Mouse (Mus musculus) forebrain, embryonic 14.5 days (tissue): ENCODE measurements around the gene Dcaf4. TPM values are rescaled to one million over a fixed set of nuclear protein-coding genes. Genes with fewer than 3 reads are reported as not detected.

Experiments used
- ATAC-seq: fragments of 200-750 bp; cut with Nextera tagmentation; 2 replicates; pipeline ENCODE4 v1.8.0; 2017; ENCODE audit warnings: mild to moderate bottlenecking, moderate library complexity
- DNase-seq: peaks from one replicate; pipeline ENCODE4 v3.0.0-alpha.2; 2015; ENCODE audit warnings: low spot score
- H3K27ac ChIP-seq: fragments of 300-500 bp; sonication (generic); 2 replicates; pipeline ENCODE4 v1.5.1; 2014; ENCODE audit warnings: low read depth, mild to moderate bottlenecking, control low read depth, low read length, moderate library complexity
- H3K27me3 ChIP-seq: fragments of 300-500 bp; sonication (generic); replicated peaks from 2 replicates; pipeline ENCODE4 v1.6.1; 2014; ENCODE audit warnings: low read length, control low read depth, mixed read lengths; ENCODE audit not compliant: control insufficient read depth, insufficient read depth
- H3K36me3 ChIP-seq: fragments of 300-500 bp; sonication (generic); 2 replicates; pipeline ENCODE4 v1.6.1; 2014; ENCODE audit warnings: low read length, control low read depth; ENCODE audit not compliant: control insufficient read depth, insufficient read depth
- H3K4me1 ChIP-seq: fragments of 300-500 bp; sonication (generic); 2 replicates; pipeline ENCODE4 v1.6.1; 2014; ENCODE audit warnings: antibody characterized with exemption, low read length, control low read depth; ENCODE audit not compliant: control insufficient read depth, insufficient read depth
- H3K4me2 ChIP-seq: fragments of 300-500 bp; sonication (generic); 2 replicates; pipeline ENCODE4 v1.6.1; 2014; ENCODE audit warnings: mild to moderate bottlenecking, control low read depth, low read length
- H3K4me3 ChIP-seq: fragments of 300-500 bp; sonication (generic); 2 replicates; pipeline ENCODE4 v1.5.1; 2014; ENCODE audit warnings: low read depth, low read length, control low read depth
- H3K9ac ChIP-seq: fragments of 300-500 bp; sonication (generic); 2 replicates; pipeline ENCODE4 v1.6.1; 2014; ENCODE audit warnings: mild to moderate bottlenecking, low read length, control low read depth, moderate library complexity
- H3K9me3 ChIP-seq: fragments of 300-500 bp; sonication (generic); replicated peaks from 2 replicates; pipeline ENCODE4 v1.6.1; 2016; ENCODE audit warnings: low read length, control low read depth, mixed read lengths; ENCODE audit not compliant: control insufficient read depth
- WGBS: fragments of 180-500 bp; shearing (Covaris S2); extraction: QIAGEN DNeasy Blood & Tissue Kit; methylation state at CpG from one replicate; pipeline ENCODE4 v1.1.7; 2014; 5-methylcytosine and 5-hydroxymethylcytosine counted together
- polyA plus RNA-seq: library from polyadenylated mRNA; unstranded; fragments of >200 nt; fragmentation: Nextera tagmentation; extraction: Ambion mirVana; gene quantifications from 2 replicates; pipeline ENCODE4 v1.2.1, GENCODE M21; 2014

The Dcaf4 gene
- polyA plus RNA-seq, 1 experiment from 2014 or later, result 41.9 TPM

- no peak overlapping the region for H3K4me2 ChIP-seq
- H3K9ac ChIP-seq, result no peak overlapping the region
- 73% methylated on average over 4 of the region's 4 CpGs for WGBS
- H3K27ac ChIP-seq, result no peak overlapping the region
- peaks cover 10% of the 10 kb centered on the region for H3K4me1 ChIP-seq
- DNase-seq, result no peak
- H3K9me3 ChIP-seq, result no peaks in the 10 kb centered on the region
- H3K27me3 ChIP-seq, result no peaks in the 10 kb centered on the region
- ATAC-seq, result no peak
- H3K36me3 ChIP-seq, result peaks cover 10% of the 10 kb centered on the region
- no peak overlapping the region for H3K4me3 ChIP-seq
Observed at GRCm38 (mm10) chr12:83523892-83524291, 3.6 kb downstream of the Dcaf4 start.

GRCm38 (mm10) chr12:83524329-83524728 is 4.1 kb downstream of the Dcaf4 start:
- ATAC-seq, result no peak
- Histone ChIP-seq H3K4me3 (no peak overlapping the region), H3K4me2 (no peak overlapping the region), H3K27ac (no peak overlapping the region), H3K4me1 (peaks cover 10% of the 10 kb centered on the region), H3K9me3 (no peaks in the 10 kb centered on the region), H3K9ac (no peak overlapping the region), H3K27me3 (no peaks in the 10 kb centered on the region), H3K36me3 (peaks cover 10% of the 10 kb centered on the region)
- WGBS, result 84% methylated on average over 5 of the region's 5 CpGs
- no peak for DNase-seq

DNA sequence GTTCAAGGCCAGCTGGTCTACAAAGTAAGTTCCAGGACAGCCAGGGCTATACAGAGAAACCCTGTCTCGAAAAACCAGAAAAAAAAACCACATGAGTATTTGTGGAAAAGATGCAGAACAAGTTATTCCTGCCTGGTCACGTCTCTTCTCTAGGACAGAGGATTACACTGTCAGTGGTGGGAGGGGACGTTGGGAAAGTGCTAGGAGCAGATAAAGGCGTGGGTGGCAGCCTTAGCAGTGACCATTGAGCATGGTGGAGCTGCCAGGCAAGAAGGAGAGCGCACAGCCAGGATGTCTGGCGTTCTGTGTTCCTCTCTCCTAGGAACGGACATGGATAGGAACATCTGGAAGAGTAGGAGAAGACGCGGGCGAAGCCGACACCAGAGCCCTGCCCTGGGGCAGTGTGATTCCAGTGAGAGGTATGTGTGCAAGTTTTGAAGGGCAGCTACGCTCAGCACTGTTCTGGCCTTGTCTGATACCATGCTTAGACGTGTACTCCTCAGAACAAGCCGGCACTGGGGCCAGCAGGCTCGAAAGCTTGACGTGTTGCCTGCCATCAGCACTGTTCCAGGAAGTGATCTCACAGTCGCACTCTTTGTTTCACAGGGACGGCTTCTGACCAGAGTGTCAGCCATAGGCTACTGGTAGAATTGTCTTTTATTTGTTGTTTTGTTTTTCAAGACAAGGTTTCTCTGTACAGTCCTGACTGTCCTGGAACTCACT is 5.7 kb downstream of the Dcaf4 start:
- WGBS, result 88% methylated on average over 18 of the region's 18 CpGs

GRCm38 (mm10) chr12:83527816-83528215 is 7.5 kb downstream of the Dcaf4 start:
- 84% methylated on average over 6 of the region's 6 CpGs for WGBS
- Histone ChIP-seq H3K9ac (no peak overlapping the region), H3K27ac (no peak overlapping the region), H3K36me3 (peaks cover 31% of the 10 kb centered on the region), H3K4me2 (no peak overlapping the region), H3K9me3 (no peaks in the 10 kb centered on the region), H3K4me3 (no peak overlapping the region), H3K4me1 (no peaks in the 10 kb centered on the region), H3K27me3 (no peaks in the 10 kb centered on the region)
- DNase-seq (no peak), ATAC-seq (no peak)

More for the DNA sequence above, 5.7 kb downstream of the Dcaf4 start:
- Histone ChIP-seq H3K27ac (no peak overlapping the region), H3K27me3 (no peaks in the 10 kb centered on the region), H3K4me3 (no peak overlapping the region), H3K4me2 (no peak overlapping the region), H3K36me3 (peaks cover 17% of the 10 kb centered on the region), H3K9me3 (no peaks in the 10 kb centered on the region), H3K9ac (no peak overlapping the region), H3K4me1 (peaks cover 7% of the 10 kb centered on the region)
- no peak for ATAC-seq
- no peak for DNase-seq

GRCm38 (mm10) chr12:83528665-83529064 is 8.4 kb downstream of the Dcaf4 start:
- WGBS, result 88% methylated on average over 5 of the region's 5 CpGs
- Histone ChIP-seq H3K4me1 (no peaks in the 10 kb centered on the region), H3K27ac (no peak overlapping the region), H3K36me3 (peaks cover 36% of the 10 kb centered on the region), H3K9me3 (no peaks in the 10 kb centered on the region), H3K4me2 (no peak overlapping the region), H3K27me3 (no peaks in the 10 kb centered on the region), H3K4me3 (no peak overlapping the region), H3K9ac (no peak overlapping the region)
- ATAC-seq (no peak), DNase-seq (no peak)

DNA sequence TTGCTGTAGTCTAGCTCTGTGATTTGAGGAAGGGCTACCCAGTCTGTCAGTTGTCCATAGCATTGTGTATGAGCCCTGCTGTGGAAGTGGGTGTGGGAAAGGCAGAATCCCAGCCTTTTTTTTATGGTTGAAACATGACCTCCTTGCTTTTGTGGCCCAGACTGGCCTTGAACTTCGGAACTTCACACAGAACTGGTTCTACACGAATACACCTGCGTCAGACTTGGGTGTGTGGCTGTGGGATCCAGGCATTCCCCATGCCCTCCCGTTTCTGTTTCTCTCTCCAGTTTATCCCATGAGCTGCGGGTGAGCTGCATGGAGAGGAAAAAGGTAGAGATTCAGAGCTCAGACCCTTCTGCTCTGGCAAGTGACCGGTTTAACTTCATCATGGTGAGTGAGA is 11.7 kb downstream of the Dcaf4 start:
- 97% methylated on average over 6 of the region's 6 CpGs for WGBS
- ATAC-seq, result no peak

GRCm38 (mm10) chr12:83532966-83533365 is 12.7 kb downstream of the Dcaf4 start:
- H3K27ac ChIP-seq, result no peak overlapping the region
- H3K9me3 ChIP-seq, result no peaks in the 10 kb centered on the region
- H3K9ac ChIP-seq, result no peak overlapping the region
- H3K27me3 ChIP-seq, result no peaks in the 10 kb centered on the region
- no peak for DNase-seq
- H3K4me3 ChIP-seq, result no peak overlapping the region
- no peak overlapping the region for H3K4me2 ChIP-seq
- peaks cover 55% of the 10 kb centered on the region for H3K36me3 ChIP-seq
- H3K4me1 ChIP-seq, result peaks cover 8% of the 10 kb centered on the region
- no peak for ATAC-seq
- 90% methylated on average over 3 of the region's 3 CpGs for WGBS

More for the DNA sequence above, 11.7 kb downstream of the Dcaf4 start:
- H3K4me1 ChIP-seq, result peaks cover 8% of the 10 kb centered on the region
- H3K9me3 ChIP-seq, result no peaks in the 10 kb centered on the region
- peaks cover 48% of the 10 kb centered on the region for H3K36me3 ChIP-seq
- H3K27me3 ChIP-seq, result no peaks in the 10 kb centered on the region
- DNase-seq, result no peak
- H3K4me2 ChIP-seq, result no peak overlapping the region
- no peak overlapping the region for H3K27ac ChIP-seq
- H3K4me3 ChIP-seq, result no peak overlapping the region
- H3K9ac ChIP-seq, result no peak overlapping the region

- WGBS, result 87% methylated on average over 3 of the region's 3 CpGs
- Histone ChIP-seq H3K9me3 (no peaks in the 10 kb centered on the region), H3K36me3 (peaks cover 67% of the 10 kb centered on the region), H3K4me1 (peaks cover 8% of the 10 kb centered on the region), H3K4me2 (no peak overlapping the region), H3K4me3 (no peak overlapping the region), H3K27ac (no peak overlapping the region), H3K27me3 (no peaks in the 10 kb centered on the region), H3K9ac (no peak overlapping the region)
- ATAC-seq (no peak), DNase-seq (no peak)
Observed at GRCm38 (mm10) chr12:83534190-83534589, 13.9 kb downstream of the Dcaf4 start.

DNA sequence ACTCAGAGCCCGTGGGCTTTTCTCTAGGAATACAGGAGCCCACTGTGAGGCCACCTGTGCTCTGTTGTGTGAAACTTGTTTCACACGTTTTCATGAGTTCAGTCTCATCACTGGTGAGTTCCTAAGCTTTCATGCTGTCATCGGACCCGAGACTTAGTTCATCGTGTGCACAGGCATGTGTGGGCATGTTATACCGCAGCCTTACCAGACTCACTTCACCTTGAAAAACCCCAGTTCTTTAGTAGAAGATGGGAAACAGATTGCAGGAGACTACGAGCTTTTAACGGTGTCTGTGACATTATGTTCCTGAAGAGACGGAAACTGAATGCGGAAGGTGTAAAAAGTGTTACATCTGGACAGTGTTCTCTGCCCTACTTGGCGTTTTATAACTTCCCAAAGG is 15.2 kb downstream of the Dcaf4 start:
- H3K36me3 ChIP-seq, result peaks cover 73% of the 10 kb centered on the region
- 85% methylated on average over 11 of the region's 11 CpGs for WGBS

More for the DNA sequence above, 15.2 kb downstream of the Dcaf4 start:
- no peak for DNase-seq
- H3K4me1 ChIP-seq, result peaks cover 8% of the 10 kb centered on the region
- H3K9ac ChIP-seq, result no peak overlapping the region
- no peaks in the 10 kb centered on the region for H3K27me3 ChIP-seq
- H3K4me2 ChIP-seq, result no peak overlapping the region
- H3K27ac ChIP-seq, result no peak overlapping the region
- no peak for ATAC-seq
- no peaks in the 10 kb centered on the region for H3K9me3 ChIP-seq
- H3K4me3 ChIP-seq, result no peak overlapping the region
